Mouse (Mus musculus) monocyte, adult 5-6 weeks (primary cell): ENCODE measurements around the gene Eif4b. TPM values are rescaled to one million over a fixed set of nuclear protein-coding genes. Genes with fewer than 3 reads are reported as not detected.

Source experiments
- ATAC-seq: fragments of 153-309, 156-312 bp; replicated peaks from 2 replicates; pipeline ENCODE4 v1.8.0; 2017; ENCODE audit warnings: mild to moderate bottlenecking; ENCODE audit not compliant: low TSS enrichment, insufficient number of reproducible peaks, severe bottlenecking, poor library complexity, low FRiP score
- total RNA-seq: library from RNA; stranded (forward); fragments of 200-1000, 200-491, 200-594 nt; gene quantifications from 3 replicates; pipeline ENCODE4 v1.2.3, GENCODE M21; 2017

The Eif4b gene
- total RNA-seq, 1 experiment from 2014 or later, result 251 TPM

GRCm38 (mm10) chr15:102099771-102100160, 26.2 kb downstream of the Eif4b start:
- ATAC-seq, result no peak

GRCm38 (mm10) chr15:102100161-102100981, 26.8 kb downstream of the Eif4b start, which contains the start of gene Tns2:
TSS of gene Tns2 (plus strand) at chr15:102100413.
- ATAC-seq, result no peak

- ATAC-seq, result no peak
Measured at GRCm38 (mm10) chr15:102100996-102101671, 27.6 kb downstream of the Eif4b start.

- no peak for ATAC-seq
Measured at GRCm38 (mm10) chr15:102101672-102102541, 28.3 kb downstream of the Eif4b start.

GRCm38 (mm10) chr15:102102548-102103121, 29.1 kb downstream of the Eif4b start:
- ATAC-seq, result no peak

GRCm38 (mm10) chr15:102103371-102103946, 29.9 kb downstream of the Eif4b start:
- ATAC-seq, result no peak

GRCm38 (mm10) chr15:102103947-102104555, 30.5 kb downstream of the Eif4b start:
- ATAC-seq, result no peak

GRCm38 (mm10) chr15:102105360-102105759, 31.8 kb downstream of the Eif4b start:
- ATAC-seq, result no peak

- ATAC-seq, result no peak
Measured at GRCm38 (mm10) chr15:102105764-102106730, 32.5 kb downstream of the Eif4b start.

GRCm38 (mm10) chr15:102106754-102107456, 33.3 kb downstream of the Eif4b start:
- no peak for ATAC-seq

- ATAC-seq, result 0 out of 2 replicates have a peak, but pooled peaks have one; percentile 37
Measured at GRCm38 (mm10) chr15:102107689-102108573, 34.4 kb downstream of the Eif4b start.

- 0 out of 2 replicates have a peak, but pooled peaks have one; percentile 10 for ATAC-seq
Measured at GRCm38 (mm10) chr15:102108651-102109525, 35.3 kb downstream of the Eif4b start.

GRCm38 (mm10) chr15:102110271-102110670, 36.7 kb downstream of the Eif4b start:
- ATAC-seq, result no peak

- no peak for ATAC-seq
Measured at GRCm38 (mm10) chr15:102110701-102111494, 37.3 kb downstream of the Eif4b start.
